Mouse (Mus musculus) c-Kit-positive CD71-positive TER-119-positive erythroid progenitor cells, embryonic 14.5 days (primary cell): ENCODE results near the gene Pdia5.

Source experiments
- DNase-seq: peaks from one replicate; pipeline ENCODE4 v3.0.0-alpha.2; 2013; ENCODE audit warnings: low spot score

The Pdia5 gene

DNA sequence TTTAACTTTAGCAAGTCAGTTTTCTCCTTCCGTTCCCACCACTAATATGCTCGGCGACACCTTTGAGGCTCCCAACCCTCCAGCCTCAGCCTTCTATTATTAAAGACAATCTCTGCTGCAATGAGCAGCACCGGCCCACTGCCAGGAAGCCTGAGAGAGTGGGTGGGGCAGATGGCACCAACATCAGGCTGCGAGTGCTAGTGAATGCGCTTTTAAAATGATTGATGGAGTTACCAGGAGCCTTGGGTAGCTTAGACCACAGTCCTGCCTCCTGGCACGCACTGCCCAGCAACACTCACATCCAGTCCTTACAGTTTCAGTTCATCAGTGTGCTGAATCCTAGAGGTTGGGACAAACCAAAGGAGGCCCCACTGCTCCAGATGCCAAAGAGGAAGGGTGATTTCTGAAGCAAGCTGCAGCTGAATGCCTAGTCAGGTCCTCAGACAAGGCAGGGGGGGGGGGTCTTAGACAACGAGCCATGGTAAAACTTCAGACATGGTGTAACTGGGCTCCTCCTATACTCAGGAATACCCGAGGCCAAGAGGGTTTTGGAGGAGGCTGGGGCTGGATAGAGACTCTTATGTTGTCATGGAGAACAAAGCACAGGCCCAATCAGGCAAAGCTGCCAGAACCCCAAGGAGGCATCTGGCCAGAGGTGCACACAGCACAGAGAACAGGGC, 49.2 kb downstream of the Pdia5 start:
- DNase-seq, result no peak

DNA sequence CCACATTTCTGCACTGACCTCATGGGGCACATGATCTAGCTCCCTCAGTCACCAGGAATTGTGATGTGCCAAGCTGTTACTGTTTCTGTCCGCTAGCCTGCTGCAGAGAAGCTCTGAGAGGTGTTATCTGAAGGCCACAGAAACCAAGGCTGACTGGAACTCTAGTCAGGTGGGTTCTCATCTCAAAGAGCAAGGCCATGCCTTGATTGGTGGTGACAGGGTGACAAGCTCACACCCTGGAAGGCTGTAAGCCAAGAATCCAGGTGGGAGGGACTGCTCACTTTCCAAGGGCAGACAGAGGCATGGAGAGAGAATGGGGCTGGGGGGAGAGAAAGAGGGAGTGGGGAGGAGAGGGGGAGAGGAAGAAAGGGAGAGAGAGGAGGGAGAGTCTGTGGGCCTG, 51.6 kb downstream of the Pdia5 start:
- DNase-seq, result no peak

DNA sequence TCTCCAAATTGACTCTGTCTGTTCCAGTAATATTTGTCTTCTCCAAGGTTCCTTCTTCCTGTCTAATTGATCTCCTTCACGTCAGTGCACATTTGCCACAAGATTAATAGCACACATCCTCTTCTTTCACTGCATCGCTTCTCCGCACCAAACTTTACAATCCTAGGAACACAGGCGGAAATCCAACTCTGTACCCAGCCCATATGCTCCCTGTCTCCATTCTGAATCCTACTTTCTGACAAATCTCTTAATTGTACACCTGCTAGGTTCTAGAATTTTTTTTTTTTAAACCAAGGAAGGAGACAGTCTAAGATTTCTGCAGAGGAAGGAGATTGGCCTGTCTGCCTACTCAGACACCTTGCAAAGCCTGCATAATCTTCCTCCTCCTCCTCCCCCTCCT, 59.1 kb downstream of the Pdia5 start:
- no peak for DNase-seq

DNA sequence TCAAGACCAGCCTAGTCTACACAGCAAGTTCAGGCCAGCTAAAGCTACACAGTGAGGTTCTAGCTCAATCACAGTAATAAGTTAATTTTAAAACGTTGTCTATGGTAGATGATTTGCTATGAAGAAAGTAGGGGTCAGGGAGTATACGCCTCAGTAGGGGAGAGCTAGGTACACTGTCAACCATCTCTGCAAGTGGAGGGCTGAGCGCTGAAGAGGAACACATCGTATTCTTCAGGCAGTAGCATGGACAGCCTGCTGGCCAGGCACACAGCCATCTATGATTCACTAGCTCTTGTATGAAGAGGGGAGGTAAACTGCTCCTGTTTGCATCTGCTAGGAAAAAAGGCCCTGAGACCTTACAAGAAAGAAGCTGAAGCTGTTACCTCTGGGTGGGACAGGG, 65.7 kb downstream of the Pdia5 start:
- no peak for DNase-seq

DNA sequence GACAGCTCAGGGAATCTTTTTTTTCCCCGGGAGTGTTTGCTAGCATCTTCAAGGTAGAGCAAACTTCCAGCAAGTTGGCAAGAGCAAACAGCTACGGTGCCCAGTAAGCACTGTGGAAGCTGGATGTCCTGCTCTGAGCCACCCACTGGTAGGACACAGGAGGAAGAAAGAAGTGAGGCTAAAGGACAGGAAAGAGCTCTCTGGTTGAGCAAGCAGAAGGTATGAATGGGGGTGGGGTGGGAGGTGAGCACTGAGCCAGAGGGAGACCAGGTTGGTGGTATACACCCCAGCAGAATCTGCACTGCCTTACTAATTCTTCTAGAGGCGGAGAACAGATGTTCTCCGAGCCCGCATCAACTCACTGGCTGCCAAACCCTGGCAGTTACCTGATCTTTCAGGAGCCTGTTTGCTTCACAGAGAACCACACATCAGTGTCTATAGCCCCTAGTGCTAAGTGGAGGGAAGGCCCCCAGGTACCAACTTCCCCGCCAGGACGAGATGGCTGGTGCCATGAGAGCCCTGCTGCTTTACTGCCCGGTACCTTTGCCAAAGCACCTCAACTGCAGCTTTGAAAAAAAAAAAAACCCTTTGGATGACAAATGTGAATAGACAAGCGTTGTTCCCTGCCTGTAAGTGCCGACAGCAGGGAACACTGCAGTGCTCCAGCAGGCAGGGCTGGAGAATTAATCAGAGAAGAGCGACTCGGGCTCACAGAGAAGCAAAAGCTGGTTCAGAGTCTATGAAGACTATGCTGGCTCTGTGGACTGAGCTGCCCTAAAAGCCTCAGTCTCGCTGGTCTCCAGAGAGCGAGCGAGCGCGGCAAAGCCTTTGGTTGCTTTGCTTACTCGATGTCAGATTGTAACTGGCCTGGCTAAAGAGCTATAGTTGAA, 67.2 kb downstream of the Pdia5 start:
- DNase-seq, result no peak

DNA sequence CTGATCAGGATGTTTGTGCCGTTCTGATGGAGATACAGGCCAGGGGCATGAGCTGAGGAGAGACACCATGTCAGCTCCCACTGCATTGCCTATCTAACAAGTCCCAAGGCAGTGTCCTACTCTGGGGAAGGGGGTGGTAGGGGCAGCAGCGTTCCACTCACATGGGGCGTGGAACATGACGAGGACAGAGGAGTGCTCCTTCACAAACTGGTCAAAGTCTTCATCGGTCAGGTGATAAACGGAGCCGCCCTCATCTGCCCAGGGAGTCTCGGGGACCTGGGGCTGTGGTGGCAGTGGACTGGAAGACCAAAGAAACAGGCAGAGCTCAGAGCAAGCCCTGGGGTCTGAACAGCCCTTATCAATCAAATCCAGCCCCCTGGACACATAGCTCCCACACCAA, 68.0 kb downstream of the Pdia5 start:
- DNase-seq, result no peak

DNA sequence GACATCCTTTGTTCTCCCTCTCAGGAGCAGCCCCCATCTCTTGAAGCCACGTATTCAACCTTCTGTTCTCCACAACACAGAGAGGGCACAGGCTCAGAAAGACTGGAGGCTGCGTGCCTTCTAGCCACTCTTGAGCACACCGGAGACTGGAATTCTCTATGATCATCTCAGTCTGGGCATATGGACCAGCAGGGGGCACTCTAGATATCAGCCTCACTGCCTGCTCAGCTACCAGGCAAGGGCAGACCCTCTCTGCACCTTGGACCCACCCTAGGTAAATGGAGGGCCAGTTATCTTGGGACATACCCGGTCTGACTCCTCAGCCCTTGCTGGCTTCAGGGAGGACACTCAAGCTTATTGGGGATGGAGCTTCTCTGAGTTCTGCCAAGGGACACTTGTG, 68.5 kb downstream of the Pdia5 start:
- no peak for DNase-seq

DNA sequence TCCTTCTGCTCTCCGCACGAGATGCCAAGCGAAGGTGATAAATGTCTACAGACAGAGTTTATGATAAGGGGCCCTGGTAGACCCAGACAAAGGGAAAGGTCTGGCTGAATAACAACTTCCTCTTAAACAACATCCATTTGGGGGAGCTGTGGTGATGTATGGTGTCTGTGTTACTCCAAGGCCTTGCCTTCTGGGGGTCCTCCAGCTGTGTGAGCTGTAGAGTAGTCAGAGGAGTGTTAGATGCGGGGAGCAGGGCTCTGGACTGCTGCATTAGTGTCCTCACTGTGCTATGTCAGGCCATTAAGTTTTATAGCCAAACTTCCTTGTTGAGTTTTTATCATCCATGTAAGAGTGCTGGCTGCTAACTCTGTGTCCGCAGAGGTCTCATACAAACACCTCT, 76.1 kb downstream of the Pdia5 start:
- no peak for DNase-seq

DNA sequence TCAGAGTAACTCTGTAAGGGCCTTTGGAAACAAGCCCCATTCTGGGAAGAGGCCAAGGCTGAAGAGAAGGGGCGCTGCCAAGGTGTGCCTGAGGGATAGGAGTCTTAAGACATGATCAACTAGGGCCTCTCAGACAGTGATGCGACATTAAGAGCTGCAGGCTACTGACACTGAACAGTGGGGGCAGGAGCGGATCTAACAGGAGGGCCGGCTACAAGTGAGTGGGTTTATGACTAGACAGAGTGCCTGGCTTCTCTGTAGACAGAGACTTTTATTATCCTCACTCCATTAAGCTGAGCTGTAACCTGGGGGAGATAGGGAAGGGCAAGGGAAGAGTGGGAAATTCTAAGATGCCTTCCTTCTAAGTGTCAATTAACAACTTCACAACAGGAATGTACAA, 84.0 kb downstream of the Pdia5 start:
- DNase-seq, result no peak

DNA sequence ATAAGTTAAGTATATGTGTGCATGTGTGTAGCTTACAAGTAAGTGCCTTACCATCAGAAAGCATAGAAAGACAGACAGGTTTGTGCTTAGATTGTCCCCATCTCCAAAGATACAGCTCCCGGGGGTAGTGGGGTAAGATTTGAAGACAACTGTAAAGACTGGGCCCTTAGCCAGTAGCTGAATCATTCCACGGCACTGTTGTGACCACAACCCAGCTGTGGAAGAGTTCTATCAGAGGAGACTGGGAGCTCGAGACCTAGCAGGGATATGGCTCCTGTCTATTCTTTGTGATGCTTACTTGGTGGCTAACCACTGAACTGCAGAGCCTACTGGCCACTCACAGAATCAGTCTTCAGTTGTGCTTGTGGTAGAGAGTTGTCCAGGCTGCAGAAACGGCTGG, 84.5 kb downstream of the Pdia5 start:
- DNase-seq, result no peak

DNA sequence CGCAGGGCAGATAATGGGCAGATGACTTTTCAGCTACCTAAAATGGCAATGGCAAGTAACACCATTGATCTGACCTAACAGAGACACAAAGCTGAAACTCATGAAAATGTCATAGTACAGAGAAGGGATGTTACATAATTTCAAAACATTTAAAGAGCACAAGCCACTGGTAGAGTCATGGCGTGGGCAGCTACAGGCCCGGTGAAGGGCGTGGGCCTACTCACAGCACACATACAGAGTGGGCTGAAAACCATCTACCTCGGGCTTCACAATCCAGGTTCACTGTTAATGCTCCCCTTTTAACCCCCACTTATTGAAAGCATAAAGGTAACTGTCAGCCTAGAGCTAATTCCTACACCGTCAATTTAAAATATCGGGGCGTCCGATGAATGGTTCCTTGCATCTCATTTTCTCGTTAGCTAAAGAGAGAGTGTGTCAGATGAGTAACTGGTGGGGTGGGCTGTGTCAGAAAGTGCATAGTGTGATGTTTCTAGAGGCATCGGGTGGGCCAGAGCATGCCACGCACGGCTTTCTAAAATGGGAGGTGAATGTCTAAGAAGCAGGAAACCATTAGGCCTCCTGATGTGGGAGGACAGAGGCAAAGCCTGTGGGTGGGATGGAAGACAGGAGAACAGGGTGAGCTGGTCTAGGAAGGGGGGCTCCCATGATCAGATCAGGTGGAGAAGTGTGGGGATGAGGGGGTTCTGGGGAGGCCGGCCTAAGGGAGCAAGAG, 85.2 kb downstream of the Pdia5 start:
- no peak for DNase-seq

DNA sequence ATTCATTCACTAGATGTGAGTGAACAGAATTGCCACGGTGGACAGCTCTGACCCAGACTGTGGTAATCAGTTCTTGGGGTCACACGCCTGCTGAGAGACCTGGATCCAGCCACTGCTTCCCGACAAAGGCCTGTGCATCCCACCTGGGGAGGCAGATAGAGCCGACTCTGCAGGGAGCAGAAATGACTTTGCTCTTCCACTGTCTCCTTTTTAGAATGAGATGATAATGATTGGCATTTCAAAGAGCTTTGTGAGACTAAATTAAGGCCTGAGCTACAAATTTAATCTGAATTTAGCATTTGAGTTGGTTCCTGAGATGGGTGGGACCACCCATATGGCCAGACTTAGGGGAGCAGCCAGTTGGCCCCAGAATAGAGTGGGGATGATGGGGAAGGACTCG, 85.8 kb downstream of the Pdia5 start:
- DNase-seq, result no peak

DNA sequence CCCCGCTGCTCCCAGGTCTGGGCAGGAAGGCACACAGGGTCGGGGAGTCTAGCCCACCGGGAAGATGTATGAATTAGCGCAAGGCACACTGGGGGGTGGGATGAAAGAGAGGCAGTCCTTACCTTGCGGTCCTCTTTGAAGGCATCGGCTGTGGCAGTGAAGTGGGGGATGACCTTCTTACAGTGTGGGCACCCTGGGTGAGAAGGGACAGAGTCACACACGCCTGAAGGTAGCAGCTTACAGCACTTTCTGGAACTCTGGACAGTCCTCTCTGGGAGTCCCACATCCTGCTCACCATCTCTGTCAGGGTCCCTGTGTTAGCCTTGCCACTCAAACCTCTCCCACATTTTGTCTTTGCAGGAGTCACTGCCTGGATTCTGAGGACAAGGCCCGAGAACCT, 86.8 kb downstream of the Pdia5 start:
- no peak for DNase-seq

DNA sequence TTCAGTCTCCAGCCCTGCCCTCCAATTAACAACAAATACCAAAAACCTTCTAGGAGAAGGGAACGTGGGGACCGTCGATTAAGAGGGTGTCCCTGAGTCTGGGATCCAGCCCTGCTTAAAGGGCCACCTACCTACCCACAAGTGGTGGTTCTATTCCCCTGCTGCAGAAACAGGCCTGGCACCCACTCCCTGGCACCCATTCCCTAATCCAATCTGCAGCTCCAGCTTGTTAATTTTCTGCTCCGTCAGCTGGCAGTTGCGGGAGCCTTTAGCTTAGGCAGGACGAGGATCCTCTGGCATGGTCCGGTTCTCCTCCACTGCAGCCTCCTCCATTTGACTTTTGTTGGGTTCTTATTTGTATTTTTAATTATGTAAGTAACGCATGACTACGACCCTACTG, 87.3 kb downstream of the Pdia5 start:
- no peak for DNase-seq

DNA sequence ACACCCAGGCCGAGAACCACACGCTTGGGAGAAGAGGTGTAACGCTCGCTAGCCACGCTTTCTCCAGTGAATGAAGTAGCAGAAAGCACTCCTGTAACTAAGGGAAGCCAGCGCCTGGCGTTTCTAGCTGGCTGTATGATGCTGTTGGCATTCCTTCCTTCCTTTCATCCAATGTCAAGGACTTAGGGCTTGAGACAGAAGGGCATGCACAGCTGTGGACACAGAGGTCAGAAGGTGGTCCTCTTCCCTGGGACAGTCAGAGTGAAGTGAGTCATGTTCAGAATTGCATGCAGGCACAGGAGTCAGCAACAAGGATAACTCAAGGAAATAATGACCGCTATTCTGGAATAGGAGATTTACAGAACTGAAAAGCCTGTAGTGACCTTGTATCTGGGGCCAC, 97.9 kb downstream of the Pdia5 start:
- no peak for DNase-seq

DNA sequence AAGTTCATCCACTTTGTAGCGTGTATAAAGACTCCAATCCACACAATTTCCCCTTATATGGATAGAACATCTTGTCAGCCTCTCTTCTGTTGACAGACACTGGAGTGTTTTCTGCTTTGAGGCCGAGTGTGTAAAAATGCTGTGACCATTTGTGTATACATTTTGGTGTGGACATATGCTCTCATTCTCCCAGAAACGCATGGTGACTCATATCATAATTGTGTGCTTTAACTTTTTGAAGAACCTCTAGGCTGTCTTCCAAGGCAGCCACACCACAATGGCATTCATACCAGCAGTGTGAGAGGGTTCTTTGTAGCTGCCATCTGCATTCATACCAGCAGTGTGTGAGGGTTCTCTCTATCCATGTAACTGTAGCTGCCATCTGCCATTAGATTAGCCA, 105.0 kb downstream of the Pdia5 start:
- DNase-seq, result no peak

DNA sequence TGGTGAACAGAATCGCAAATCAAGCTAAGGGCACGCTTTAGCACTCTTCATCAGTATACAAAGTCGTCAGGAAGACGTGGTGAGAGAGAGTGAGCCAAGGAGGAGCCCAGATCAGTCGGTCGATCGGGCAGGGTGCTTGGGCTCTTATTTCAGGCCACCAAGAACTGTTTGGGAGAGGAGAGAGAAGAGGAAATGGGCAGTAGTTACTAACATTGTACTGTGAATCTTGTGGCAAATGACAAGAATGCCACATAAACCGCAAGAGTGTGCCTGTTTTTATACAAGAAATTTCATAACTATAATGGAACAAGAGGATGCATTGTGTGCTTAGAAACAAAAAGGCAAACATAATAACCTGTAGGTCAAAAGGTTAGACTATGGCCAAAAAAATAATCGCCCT, 110.6 kb downstream of the Pdia5 start:
- DNase-seq, result no peak

DNA sequence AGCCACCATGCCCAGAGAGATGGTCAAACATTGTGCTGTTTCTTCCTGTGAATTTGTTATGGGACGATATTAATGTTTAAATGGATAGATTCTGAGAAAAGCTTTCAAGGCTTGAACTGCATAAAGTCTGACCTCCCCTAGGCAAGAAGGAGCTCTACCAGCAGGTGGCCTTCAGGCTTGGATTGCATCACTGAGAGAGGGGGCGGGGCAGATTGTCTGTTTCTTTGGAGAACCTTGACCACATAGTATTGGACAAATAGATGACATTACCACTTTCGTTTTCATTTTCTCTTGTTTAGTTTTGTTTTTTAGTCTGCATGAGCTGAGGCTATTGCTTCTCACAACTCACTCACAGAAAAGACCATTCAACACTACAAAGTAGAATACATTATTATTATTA, 111.3 kb downstream of the Pdia5 start:
- no peak for DNase-seq

DNA sequence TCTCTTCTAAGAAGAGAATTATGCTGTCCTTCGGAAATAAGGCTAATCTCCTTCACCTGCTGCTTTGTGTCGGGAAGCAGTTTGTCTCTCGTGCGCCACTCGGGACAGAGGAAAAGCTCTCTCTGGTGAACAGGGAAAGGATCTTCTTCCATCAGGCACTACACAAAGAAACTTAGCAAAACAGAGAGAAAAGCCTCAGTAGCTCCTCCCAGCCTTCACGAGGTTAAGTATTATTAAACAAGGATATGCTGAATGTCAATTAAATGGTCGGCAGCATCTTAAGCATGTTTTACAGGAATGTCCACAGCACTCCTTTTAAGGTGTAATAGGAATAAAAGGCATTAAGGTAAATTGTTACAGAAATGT, 126.6 kb downstream of the Pdia5 start:
- no peak for DNase-seq

DNA sequence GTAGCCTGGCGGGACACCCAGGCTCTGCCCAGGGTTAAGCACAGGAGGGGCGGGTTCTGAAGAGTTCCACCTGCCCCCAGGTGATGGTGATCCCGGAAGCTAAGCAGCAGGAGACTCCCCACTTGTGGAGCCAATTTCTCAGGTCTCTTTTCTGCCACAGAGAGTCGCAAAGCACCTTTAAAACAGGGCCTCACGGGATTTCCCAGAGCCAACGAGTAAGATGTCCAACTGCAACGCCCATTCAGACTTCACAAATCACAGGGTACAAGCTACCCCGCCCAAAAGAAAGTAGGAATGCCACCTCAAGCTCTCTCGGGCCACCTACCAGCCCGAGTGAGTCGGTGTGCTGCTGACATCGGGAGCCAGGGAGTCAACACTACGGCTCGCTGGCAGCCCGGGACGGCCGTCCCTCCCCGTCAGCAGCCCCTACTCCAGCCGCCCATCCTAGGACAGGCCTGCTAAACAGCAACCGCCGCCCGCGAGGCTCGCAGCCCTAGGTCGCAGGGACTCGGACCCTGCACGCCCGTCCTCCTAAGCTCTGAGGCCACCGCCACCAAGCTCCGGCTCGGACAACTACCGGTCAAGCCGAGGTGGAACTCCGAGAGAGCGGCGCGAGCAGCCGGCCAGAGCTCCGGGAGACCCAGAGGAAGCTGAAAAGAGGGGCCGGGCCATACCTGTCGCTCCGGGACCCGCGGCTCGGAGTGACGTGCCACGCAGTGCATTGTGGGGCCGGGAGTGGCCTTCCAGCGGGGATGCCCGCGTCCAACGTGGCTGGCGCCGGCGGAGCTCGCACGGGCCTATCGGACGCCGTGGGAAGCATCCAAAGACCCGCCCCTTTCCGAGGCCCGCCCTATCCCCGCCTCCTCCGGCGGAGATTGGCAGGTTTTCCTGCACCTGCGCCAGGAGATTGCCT, 127.3 kb downstream of the Pdia5 start, which contains the start of gene Sec22a:
Sec22a (minus strand) TSS at position 769 of the 913 bp plus-strand sequence.
- DNase-seq, result peak; percentile 92

DNA sequence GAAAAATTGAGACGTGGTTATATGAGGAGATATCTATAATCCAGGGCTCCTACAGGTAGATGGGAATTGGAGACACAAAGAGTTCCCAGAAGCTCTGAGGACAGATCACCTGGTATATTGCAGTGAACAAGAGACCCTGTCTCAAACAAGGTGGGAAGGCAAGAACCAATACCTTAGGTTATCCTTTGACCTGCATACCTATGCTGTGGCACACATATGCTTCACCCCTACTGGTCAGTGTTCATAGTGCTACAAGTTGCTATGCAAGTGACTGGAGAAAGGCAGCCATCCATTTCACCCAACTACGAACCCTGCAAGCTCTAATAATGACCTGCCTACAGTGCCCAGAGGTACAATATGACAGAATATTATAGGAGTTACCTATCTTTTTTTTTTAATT, 128.5 kb downstream of the Pdia5 start:
- no peak for DNase-seq

DNA sequence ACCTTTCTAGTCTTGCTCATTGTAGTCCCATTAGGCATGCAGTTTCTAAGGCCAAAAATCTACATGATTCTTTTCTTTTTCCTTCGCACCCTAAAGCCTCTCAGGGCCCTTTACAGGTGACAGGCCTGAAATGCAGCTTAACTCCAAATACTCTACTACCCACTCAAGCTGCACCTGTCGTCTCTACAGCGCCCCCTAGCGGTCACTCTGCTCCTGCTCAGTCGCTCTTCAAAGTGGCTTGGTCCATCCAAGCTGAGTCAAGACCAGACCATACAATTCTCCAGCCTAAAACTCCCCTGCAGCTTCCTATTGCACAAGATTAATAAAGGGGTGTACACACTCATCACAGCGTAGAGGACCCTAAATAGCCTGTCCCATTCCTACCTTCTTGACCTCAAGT, 130.1 kb downstream of the Pdia5 start:
- DNase-seq, result peak; percentile 69
